Mouse (Mus musculus): ENCODE results near the gene 4930522H14Rik.

GRCm38 (mm10) chr4:109568959-109569358 lies 37.9 kb upstream of the 4930522H14Rik start:
- no peak for TF ChIP-seq CTCF (IDR thresholded peaks at IDR 0.05; ENCODE audit: control insufficient read depth, insufficient read depth, insufficient replicate concordance, low read depth, low read length)
- TF ChIP-seq POLR2A (IDR thresholded peaks at IDR 0.05; ENCODE audit: control insufficient read depth, low read depth, low read length), result no peak
